Mouse (Mus musculus) bone marrow macrophage, adult 2 months (primary cell): ENCODE measurements around the gene Zbtb5.

Experiments
- CTCF ChIP-seq: IDR thresholded peaks from 2 replicates; pipeline ENCODE4 v1.5.1; 2012; ENCODE audit warnings: low read depth, mild to moderate bottlenecking, low read length, moderate library complexity
- POLR2A ChIP-seq: IDR thresholded peaks from 2 replicates; pipeline ENCODE4 v1.6.1; 2012; ENCODE audit warnings: mild to moderate bottlenecking, low read depth, low read length, borderline replicate concordance

GRCm38 (mm10) chr4:45047956-45048355 is 35.7 kb upstream of the Zbtb5 start:
- TF ChIP-seq CTCF (no peak), POLR2A (no peak)
